Mouse (Mus musculus): ENCODE measurements at regions not wholly inside any gene's neighbourhood (a gene's known extent, or its start where the extent isn't known, plus 50 kb on each side); places are given as distances from the start of the nearest gene placed in this dataset.

DNA sequence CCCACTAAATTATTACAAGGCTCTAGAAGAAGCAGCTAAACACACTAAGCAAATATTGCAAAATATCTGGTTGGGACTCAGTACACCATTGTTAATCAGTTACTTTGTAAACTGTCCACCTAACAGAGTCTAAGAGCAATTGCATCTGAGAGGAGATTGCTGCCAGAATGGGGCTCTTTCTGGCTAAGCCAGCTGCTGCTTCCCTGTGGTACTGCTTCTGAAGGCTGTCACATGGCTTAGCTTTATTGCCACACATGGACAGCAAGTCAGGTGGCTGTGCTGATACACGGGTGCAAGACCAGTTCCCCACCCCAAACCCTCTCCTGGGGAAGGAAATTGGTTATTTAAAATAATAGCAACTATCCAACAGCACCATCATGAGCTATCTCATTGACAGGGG lies 493.9 kb downstream of the Tns1 start:
- no peak for TF ChIP-seq POLR2A (IDR thresholded peaks at IDR 0.05; ENCODE audit: borderline replicate concordance, insufficient read depth, low read length)
- TF ChIP-seq CTCF (IDR thresholded peaks at IDR 0.05; ENCODE audit: borderline replicate concordance, insufficient read depth, low read depth, low read length) = no peak

All from cerebellum, adult 2 months (tissue).